Mouse (Mus musculus) brain, embryonic 14.5 days (tissue): ENCODE data around the gene Cpne4.

Experiments
- CTCF ChIP-seq: fragments of 200-500 bp; IDR thresholded peaks from 2 replicates; pipeline ENCODE4 v1.5.1; 2012; ENCODE audit warnings: inconsistent platforms, mild to moderate bottlenecking, moderate library complexity, borderline replicate concordance; ENCODE audit not compliant: insufficient read depth, insufficient read length; ENCODE audit errors: extremely low read depth
- POLR2A ChIP-seq: fragments of 200-500 bp; IDR thresholded peaks from 2 replicates; pipeline ENCODE4 v1.6.1; 2012; ENCODE audit warnings: mild to moderate bottlenecking, inconsistent platforms, borderline replicate concordance; ENCODE audit not compliant: poor library complexity, insufficient read depth, insufficient read length, severe bottlenecking; ENCODE audit errors: extremely low read depth

- TF ChIP-seq CTCF (no peak), POLR2A (no peak)
These were observed 343.4 kb downstream of the Cpne4 start for GRCm38 (mm10) chr9:104890517-104890916.
